In the genomic region with DNA sequence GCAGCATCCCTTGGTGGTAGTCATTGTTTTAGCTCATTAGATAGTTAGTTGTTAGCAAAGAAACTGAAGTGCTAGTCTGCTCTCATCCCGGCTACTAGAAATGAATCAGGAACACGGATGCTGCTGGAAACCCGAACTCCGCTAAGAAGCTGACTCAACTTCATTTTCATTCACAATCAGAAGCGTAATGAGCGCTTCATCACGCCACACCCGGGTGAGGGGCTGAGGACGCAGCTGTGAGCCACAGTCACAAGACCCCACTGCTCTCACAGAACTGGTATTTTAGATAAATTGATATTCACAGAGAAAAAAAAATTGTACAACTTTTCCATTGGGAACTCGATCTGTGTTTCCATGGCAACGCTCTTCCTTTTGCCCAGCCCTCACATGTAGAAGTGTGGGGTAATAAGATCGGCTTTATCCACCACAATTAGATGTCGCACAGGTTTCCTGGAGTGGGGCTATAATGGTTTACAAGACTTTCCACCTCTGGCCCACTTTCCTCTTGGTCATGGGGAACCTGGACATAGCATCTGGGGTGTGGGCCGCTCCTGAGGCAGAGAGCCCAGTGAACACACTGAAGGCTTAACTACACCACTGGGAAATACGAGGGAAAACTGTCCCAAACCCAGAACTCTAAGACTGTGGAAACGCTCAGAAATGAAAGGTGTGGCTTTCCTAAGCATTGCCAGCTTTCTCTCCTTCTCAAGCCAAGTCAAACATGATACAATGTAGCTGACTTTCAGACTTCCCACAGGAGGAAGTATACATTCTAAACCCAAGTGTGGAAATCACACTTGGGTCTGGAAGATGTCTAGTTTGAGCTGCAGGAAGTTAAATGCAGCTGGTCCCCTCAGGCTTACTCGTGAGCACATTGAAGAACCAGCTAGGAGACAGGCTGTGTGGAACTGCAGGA, we compare ENCODE assay signal across 9 mouse cellular contexts. TPM values are rescaled to one million over a fixed set of nuclear protein-coding genes. Genes with fewer than 3 reads are reported as not detected.
A peak's percentile ranks its signal among the peaks of the same experiment; 100 is the strongest.
DNase-seq lines count a peak whose midpoint lies in the region; ATAC-seq lines count a peak whose summit lies in the region.
"Had no signal": no experiment of that assay in that cellular context is flagged by ENCODE, and none has a peak within 500 bp of the region (broad histone marks: within the 10 kb centered on the region; RNA-seq: fewer than 3 reads in every experiment).

No protein-coding gene starts in this region.

- ATAC-seq in hindbrain, embryonic 14.5 days (ENCODE audit: low FRiP score) = no peak
- no peak; the same call in 1 of the 2 replicates for ATAC-seq in neural tube, embryonic 15.5 days (ENCODE audit: low FRiP score)
- ATAC-seq: CD4-positive, CD25-positive, alpha-beta regulatory T cell, adult 4 months had no signal

- no peak overlapping the region for H3K4me3 ChIP-seq in heart, embryonic 10.5 days
- H3K4me3 ChIP-seq in hindbrain, embryonic 14.5 days (replicated peaks; ENCODE audit: low read length) = no peak overlapping the region
- H3K4me3 ChIP-seq in neural tube, embryonic 15.5 days (replicated peaks) = no peak overlapping the region

- H3K4me1 ChIP-seq in heart, embryonic 10.5 days = peaks cover 18% of the 10 kb centered on the region; the same call in 1 of the 2 replicates
- peaks cover 14% of the 10 kb centered on the region for H3K4me1 ChIP-seq in hindbrain, embryonic 14.5 days (replicated peaks; ENCODE audit: control insufficient read depth, insufficient read depth, low read length)
- peaks cover 20% of the 10 kb centered on the region for H3K4me1 ChIP-seq in neural tube, embryonic 15.5 days

- no peaks in the 10 kb centered on the region for H3K9me3 ChIP-seq in heart, embryonic 10.5 days
- no peaks in the 10 kb centered on the region for H3K9me3 ChIP-seq in hindbrain, embryonic 14.5 days (ENCODE audit: control insufficient read depth, low read length)
- H3K9me3 ChIP-seq in neural tube, embryonic 15.5 days (replicated peaks) = no peaks in the 10 kb centered on the region

- DNase-seq in heart, embryonic 10.5 days (ENCODE audit: low spot score) = peak; percentile 53
- DNase-seq in heart, postnatal 14 days = no peak
- peak; percentile 18 for DNase-seq in lung, postnatal 10 days
- DNase-seq in lung, postnatal 14 days = no peak
- peak; percentile 45 for DNase-seq in hindbrain, embryonic 14.5 days (ENCODE audit: low spot score)
- no peak for DNase-seq in thymus, postnatal 10 days (ENCODE audit: low spot score in 2 of 2)
- no peak for DNase-seq in kidney, adult 18-20 months

- WGBS in heart, embryonic 10.5 days = 74% methylated on average over 17 of the region's 17 CpGs
- WGBS in hindbrain, embryonic 14.5 days = 46% methylated on average over 17 of the region's 17 CpGs
- WGBS in neural tube, embryonic 15.5 days = 39% methylated on average over 17 of the region's 17 CpGs

- intact Hi-C loops in heart, postnatal 14 days (cut with DNase I) = loop anchor here (2.0 to 5.0 kb wide), 4 partner anchors 52 to 125 kb away; no protein-coding TSS in a partner anchor

- no peaks in the 10 kb centered on the region for H3K36me3 ChIP-seq in heart, embryonic 10.5 days
- H3K36me3 ChIP-seq in hindbrain, embryonic 14.5 days (replicated peaks; ENCODE audit: control insufficient read depth, insufficient read depth) = no peaks in the 10 kb centered on the region
- H3K36me3 ChIP-seq in neural tube, embryonic 15.5 days = no peaks in the 10 kb centered on the region

- H3K4me2 ChIP-seq in hindbrain, embryonic 14.5 days (replicated peaks) = peak overlapping the region; percentile 31
- H3K4me2 ChIP-seq in neural tube, embryonic 15.5 days = peak overlapping the region; percentile 40

- peak overlapping the region; percentile 48; the same call in 1 of the 2 replicates for H3K27ac ChIP-seq in heart, embryonic 10.5 days
- 0 out of 2 replicates have a peak overlapping the region, but pooled peaks have one; percentile 36 for H3K27ac ChIP-seq in hindbrain, embryonic 14.5 days
- H3K27ac ChIP-seq in neural tube, embryonic 15.5 days (replicated peaks) = peak overlapping the region; percentile 19; the same call in 1 of the 2 replicates

- 0 out of 2 replicates have a peak overlapping the region, but pooled peaks have one; percentile 34 for H3K9ac ChIP-seq in hindbrain, embryonic 14.5 days
- H3K9ac ChIP-seq in neural tube, embryonic 15.5 days (replicated peaks) = no peak overlapping the region

- peaks cover 9% of the 10 kb centered on the region; the same call in 1 of the 2 replicates for H3K27me3 ChIP-seq in heart, embryonic 10.5 days (ENCODE audit: insufficient read depth, poor library complexity, severe bottlenecking)
- no peaks in the 10 kb centered on the region for H3K27me3 ChIP-seq in hindbrain, embryonic 14.5 days (ENCODE audit: control insufficient read depth, insufficient read depth, low read length)
- no peaks in the 10 kb centered on the region for H3K27me3 ChIP-seq in neural tube, embryonic 15.5 days (replicated peaks)

RNA-seq across cellular contexts. Expression of gene Hhat, which starts 14.3 kb away (rescaled TPM):
- polyA plus RNA-seq in heart, embryonic 10.5 days (2016; fragmentation: Nextera tagmentation; extraction: Ambion mirVana) = 6.8 and 8.3 TPM in 2 replicates
- total RNA-seq in heart, postnatal 14 days (2021) = 1 to 10 TPM; 3.3 to 3.7 TPM
- polyA plus RNA-seq in hindbrain, embryonic 14.5 days (2014; fragmentation: Nextera tagmentation; extraction: Ambion mirVana) = 3.5 and 3.9 TPM in 2 replicates
- 4.6 and 5.2 TPM in 2 replicates for polyA plus RNA-seq in neural tube, embryonic 15.5 days (2015; fragmentation: Nextera tagmentation; extraction: Ambion mirVana)

Comparison
In these comparisons a context has a peak if more than half of its experiments do, and no peak if none do; other contexts are left out.
1. DNase-seq: peak in heart, embryonic 10.5 days (single experiment), lung, postnatal 10 days (single experiment) and hindbrain, embryonic 14.5 days (single experiment); none in heart, postnatal 14 days (0 of 2), lung, postnatal 14 days (single experiment), thymus, postnatal 10 days (0 of 2) and kidney, adult 18-20 months (single experiment).
2. Peak in every context shown above with its lines, with median percentiles within 50 percentile points of each other: H3K27ac ChIP-seq.